Mouse (Mus musculus): ENCODE measurements at regions not wholly inside any gene's neighbourhood (a gene's known extent, or its start where the extent isn't known, plus 50 kb on each side); places are given as distances from the start of the nearest gene placed in this dataset.
A peak's percentile ranks its signal among the peaks of the same experiment; 100 is the strongest.
"Not testable (repeated sequence)": the region's sequence is repeated elsewhere in the genome, so short reads cannot be mapped to it uniquely, and the experiment has no call there.

DNA sequence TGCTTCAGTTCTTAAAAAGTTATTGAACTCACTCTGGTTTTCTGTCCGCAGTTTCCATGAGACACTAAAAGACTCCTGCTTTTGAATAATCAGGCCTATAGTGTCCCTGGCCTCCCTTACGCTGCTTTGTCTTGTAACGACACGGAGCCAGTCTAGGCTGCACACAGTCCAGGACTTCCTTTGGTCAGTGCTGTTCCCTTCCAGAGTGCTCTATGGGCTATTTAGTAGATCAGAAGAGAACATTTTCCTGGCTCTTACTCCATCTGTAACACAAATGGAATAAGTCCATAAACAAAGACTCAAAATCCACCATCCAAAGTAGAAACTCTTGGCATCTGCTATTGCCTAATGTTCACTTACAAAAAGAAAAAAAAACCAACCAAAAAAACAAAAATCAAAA, 213.0 kb upstream of the Klf6 start:
- no peak for ATAC-seq (replicated peaks; ENCODE audit: insufficient number of reproducible peaks, low FRiP score, low TSS enrichment, poor library complexity, severe bottlenecking)

DNA sequence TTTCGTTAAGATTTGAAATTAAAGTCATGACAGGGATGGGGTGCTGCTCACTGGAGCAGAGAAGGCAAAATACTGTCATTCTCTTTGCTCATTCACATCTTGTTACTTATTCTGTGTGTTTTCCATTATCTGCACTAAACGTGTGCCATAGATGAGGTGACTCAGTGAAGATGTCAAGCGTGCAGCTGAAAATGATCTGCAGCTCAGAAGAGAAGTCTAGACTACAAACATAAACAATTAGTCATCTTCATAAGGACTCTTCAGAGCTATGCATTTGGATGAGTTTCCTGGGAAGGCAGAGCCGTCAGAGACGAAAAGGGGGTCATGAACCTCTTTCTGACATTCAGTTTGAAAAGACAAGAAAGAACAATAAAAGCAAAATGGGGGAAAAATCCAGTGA, 203.7 kb upstream of the Klf6 start:
- ATAC-seq (replicated peaks; ENCODE audit: insufficient number of reproducible peaks, low FRiP score, low TSS enrichment, poor library complexity, severe bottlenecking) = no peak

DNA sequence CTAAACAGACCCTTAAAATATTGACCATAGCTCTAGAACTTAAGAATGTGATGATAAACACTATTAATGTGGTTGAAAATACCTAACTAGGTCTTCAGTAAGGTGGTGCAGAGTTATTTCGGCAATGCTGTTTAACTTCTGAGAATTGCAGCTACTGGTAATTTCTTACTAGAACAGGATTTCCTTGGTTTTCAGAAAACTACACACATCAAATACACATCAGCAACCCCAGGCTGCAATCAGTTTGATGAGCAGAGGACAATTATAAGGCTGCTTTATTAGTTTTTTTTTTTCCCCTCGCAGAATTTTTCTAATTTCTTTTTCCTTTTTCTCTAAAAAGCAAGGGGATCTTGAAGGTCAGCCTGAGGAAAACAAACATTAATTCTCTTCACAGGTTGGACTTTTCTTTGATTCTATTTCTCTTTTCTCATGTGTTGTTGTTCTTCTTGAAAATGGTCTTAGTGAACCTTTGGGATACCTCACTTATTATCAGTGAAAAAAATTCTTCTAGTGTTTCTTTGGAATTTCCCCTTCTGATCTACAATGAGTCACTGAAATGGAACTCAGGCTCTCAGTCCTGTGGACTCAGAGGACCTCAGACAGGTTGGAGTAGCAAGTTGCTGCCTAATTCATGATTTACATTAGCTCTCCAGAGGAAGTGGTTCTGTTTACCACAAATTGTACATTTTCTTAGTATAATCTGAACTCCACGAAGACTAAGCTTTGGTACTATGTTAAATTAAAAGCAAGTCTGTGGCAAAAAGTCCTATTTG, 194.9 kb upstream of the Klf6 start:
- ATAC-seq (replicated peaks; ENCODE audit: insufficient number of reproducible peaks, low FRiP score, low TSS enrichment, poor library complexity, severe bottlenecking) = no peak

DNA sequence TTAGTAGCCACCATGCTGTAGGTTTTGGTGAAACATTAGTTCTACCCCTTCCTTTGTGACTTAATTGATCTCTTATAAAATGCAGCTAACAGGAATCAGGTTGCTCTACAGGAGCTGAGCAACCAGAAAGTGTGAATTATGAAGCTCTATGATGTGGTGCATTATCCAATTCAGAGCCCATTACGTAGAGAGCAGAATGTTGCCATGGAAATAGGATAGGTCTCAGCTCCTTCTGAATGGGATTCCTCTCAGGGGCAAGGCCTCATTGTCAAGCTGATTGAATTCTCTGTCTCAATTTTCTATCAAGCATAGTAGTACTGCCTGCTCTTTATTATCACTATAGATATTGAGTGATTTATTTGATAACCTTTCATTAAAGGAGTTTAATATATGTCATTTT, 185.6 kb upstream of the Klf6 start:
- ATAC-seq (replicated peaks; ENCODE audit: insufficient number of reproducible peaks, low FRiP score, low TSS enrichment, poor library complexity, severe bottlenecking) = no peak

DNA sequence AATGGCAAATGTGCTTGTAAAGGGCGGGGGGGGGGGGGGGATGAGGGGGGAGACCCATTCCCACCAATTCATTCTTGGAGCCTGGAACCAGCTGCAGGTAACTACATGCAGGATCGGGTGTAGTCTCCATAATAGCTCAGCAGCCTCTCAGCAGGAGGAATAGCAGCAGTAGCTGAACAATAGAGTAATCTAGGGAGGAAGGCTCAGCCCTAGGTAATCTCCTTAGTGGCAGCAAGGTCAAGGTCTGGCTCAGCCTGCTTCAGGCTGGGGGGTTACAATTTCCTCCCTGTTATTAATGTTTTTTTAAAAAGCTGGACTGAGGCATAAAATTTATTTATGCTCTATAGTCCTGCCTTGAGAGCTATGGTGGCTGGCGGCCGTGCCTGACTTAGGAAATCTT, 171.2 kb upstream of the Klf6 start:
- no peak for ATAC-seq (replicated peaks; ENCODE audit: insufficient number of reproducible peaks, low FRiP score, low TSS enrichment, poor library complexity, severe bottlenecking)

DNA sequence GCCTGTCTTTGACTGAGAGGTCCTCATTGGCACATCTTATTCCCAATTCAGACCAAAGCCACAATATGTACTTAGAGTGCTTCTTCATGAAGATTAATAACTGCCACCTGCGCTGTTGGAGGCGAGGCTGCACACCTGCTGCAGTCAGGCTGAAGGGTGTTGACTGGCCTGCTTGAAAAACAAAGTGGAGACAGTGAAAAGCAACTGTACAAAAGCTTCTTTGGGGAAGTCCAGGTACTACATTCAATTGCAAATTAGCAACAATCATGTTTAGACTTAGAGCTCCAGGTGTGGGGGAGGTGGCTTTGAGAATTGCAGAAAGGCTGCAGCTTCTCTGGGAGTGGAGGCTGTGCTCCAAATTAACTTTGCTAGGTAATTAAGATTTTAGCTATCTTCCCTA, 170.6 kb upstream of the Klf6 start:
- ATAC-seq (replicated peaks; ENCODE audit: insufficient number of reproducible peaks, low FRiP score, low TSS enrichment, poor library complexity, severe bottlenecking) = not testable (repeated sequence)

DNA sequence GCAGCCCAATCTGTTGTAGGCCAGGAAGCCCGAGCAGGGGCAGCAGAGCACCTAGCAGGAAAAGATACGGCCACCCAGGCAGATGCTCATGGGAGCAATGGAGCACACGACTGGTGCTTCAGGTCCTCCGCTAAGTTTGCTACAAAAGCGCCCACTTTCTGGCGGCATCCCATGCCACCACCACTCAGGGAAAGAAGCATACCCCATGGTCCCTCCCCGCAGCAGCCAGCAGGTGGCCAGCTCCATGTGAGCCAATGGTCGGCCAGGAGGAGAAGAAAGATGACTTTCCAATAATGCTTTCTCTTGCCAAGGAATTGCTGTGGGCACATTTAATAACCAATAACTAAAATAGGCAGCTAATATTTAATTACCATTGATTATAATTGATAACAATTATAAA, 166.7 kb upstream of the Klf6 start:
- 0 out of 2 replicates have a peak, but pooled peaks have one; percentile 31 for ATAC-seq (replicated peaks; ENCODE audit: insufficient number of reproducible peaks, low FRiP score, low TSS enrichment, poor library complexity, severe bottlenecking)

DNA sequence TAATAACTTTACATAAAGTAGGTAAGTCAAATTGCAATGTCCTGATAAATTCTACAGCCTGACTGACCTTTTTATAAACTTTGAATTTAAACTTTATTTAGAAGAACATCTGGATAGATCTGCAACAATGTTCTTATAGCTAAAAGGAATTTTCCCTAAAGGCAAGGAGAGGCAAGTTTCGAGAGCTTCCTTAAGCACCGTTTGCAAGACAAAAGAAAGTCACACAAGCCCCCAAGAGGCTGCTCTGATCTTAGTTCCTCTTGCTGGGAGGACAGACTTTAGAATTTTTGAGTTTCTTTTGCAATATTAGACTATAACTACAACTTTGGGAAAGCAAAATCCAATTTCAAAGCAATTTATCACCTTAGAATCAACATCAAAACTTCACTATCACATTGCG, 165.7 kb upstream of the Klf6 start:
- ATAC-seq (replicated peaks; ENCODE audit: insufficient number of reproducible peaks, low FRiP score, low TSS enrichment, poor library complexity, severe bottlenecking) = not testable (repeated sequence)

DNA sequence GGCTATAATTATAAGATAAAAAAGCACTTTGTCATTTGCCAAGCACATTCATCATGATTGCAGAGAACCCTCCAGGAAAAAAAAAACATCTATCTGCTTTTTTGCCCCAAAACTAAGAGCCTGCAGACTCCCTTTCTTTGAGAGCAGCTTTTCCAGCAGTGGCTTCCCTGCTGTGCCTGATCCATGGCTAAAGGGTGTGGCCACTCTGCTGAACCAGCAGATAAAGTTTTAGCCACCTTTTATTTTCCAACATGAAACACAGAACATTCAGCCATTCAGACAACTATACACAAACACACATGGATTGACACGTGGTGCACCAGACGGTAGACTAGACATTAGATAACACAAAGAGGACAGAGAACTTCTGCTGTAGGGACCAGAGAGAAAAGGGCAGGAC, 164.9 kb upstream of the Klf6 start:
- no peak for ATAC-seq (replicated peaks; ENCODE audit: insufficient number of reproducible peaks, low FRiP score, low TSS enrichment, poor library complexity, severe bottlenecking)

DNA sequence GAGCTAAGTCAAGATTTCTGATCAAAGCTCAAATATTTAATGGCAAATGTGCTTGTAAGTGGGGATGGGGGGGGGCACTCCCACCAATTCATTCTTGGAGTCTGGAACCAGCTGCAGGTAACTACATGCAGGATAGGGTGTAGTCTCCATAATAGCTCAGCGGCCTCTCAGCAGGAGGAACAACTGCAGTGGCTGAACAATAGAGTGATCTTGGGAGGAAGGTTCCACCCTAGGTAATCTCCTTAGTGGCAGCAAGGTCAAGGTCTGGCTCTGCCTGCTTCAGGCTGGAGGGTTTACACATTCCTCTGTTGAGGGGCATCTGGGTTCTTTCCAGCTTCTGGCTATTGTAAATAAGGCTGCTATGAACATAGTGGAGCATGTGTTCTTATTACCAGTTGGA, 164.0 kb upstream of the Klf6 start:
- ATAC-seq (replicated peaks; ENCODE audit: insufficient number of reproducible peaks, low FRiP score, low TSS enrichment, poor library complexity, severe bottlenecking) = not testable (repeated sequence)

DNA sequence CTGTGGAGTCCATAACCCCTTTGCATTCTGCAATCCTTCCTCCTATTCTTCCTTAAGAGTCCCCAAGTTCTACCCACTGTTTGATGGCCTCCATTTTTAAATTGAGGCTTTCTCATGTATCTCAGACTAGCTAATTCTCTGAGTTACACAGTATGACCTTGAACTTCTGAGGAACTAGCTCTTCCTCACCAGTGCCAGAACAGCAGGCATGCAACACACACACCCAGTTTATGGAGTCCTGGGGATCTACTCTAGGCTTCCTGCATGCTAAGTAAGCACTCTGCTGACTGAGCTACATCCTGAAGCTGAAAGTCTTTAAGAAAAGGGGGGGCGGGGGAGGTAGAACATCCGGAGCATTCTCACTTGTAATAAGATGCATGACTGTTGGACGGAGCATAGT, 159.2 kb upstream of the Klf6 start:
- ATAC-seq (replicated peaks; ENCODE audit: insufficient number of reproducible peaks, low FRiP score, low TSS enrichment, poor library complexity, severe bottlenecking) = no peak

DNA sequence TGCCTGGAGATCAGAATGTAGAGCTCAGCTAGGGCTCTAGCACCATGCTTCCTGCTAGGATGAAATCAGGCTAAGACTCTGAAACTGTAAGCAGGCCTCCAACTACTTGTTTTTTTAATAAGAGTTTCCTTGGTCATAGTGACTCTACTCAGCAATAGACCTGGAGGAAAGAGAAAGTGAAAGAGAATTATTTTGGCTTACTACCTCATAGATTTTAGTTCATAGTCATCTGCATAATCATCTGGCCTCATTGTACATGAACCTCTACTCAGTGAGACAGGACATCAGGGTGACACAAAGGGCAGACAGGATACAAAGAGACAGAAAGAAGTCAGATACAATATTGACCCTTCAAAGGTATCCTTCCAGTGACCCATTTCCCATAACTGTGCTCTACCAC, 156.3 kb upstream of the Klf6 start:
- 0 out of 2 replicates have a peak, but pooled peaks have one; percentile 31 for ATAC-seq (replicated peaks; ENCODE audit: insufficient number of reproducible peaks, low FRiP score, low TSS enrichment, poor library complexity, severe bottlenecking)

DNA sequence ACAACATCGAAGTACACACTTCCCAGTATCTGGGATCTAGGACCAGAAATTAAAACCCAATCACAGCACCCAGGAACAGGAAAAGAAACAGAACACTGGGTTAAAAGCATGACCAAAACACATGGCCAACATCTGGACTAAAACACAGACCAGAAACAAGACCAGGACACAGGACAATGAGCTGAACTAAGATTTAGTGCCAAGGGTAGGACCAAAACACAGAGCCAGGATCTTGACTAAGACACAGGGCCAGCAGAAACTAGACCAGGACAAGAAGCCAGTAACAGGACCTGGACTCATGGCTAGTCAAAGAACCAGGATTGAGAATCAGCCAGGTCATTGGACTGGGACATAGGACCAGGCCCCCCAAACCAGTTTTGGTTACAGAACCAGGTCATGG, 149.6 kb upstream of the Klf6 start:
- no peak for ATAC-seq (replicated peaks; ENCODE audit: insufficient number of reproducible peaks, low FRiP score, low TSS enrichment, poor library complexity, severe bottlenecking)

DNA sequence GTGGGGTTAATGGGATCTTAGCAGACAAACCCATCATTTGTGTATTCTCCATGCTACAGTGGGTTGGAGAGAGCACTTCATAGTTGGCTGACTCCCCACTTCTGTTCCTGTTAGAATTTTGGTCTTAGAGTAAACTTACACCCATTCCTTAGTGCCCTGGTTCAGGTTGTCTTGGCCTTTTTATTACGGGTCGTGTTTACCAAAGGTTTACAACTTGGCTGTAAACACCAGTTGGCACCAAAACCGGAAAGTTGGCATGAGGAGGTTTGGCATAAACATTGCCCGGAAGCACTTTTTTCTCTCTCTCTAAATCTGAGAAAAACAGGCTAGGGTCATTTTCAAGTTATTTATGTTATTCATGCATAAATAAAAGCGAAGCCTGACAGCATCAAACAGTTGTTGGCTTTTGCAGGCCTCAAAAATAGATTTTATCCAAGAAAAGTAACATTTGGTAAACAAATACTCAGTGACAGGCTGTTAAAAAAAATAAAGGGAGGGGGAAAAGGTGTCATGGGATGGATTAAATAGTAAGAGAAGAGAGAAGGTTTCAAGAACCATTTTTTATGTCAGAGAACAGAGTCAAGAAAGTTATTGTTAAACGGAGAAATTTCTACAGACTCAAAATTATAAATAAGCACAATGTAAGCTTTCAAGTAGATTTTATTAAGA, 148.0 kb upstream of the Klf6 start:
- no peak for ATAC-seq (replicated peaks; ENCODE audit: insufficient number of reproducible peaks, low FRiP score, low TSS enrichment, poor library complexity, severe bottlenecking)

DNA sequence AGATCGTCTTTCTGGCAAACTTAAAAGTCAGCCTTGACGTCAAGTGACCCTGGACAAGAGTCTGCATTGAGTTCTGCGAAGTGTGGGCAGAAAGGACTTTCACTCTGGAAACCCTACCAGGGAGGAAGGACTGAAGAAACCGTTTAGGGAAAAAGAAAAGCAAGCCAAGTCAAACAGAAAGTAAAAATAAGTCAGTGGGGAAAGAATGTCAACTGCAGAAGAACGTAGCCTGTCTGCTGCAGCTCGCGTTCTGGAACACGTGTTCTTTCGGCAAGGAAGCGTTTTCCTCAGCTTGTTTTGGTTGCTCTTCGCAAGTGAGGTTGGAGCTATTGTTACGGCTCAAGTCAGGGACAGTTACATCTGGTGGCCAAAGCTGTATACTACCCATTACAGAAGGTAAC, 147.1 kb upstream of the Klf6 start:
- ATAC-seq (replicated peaks; ENCODE audit: insufficient number of reproducible peaks, low FRiP score, low TSS enrichment, poor library complexity, severe bottlenecking) = peak; percentile 54

DNA sequence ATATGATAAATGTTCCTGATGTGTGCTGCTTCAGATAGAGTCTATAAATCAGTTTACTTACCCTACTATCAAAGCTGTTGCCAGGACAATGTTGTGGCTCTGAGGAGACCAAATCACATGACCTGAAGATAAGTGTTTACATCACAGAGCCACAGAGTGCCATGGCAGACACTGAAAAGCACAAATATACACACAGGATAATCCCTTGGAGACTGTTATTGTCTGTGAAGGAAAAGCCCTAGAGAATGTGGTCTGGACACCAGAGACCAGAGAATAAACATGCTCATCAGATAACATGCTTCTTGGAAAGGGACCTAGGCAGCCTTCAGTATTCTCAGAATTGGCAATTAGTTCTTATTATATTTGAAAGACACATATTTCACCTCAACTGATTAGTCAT, 146.5 kb upstream of the Klf6 start:
- no peak for ATAC-seq (replicated peaks; ENCODE audit: insufficient number of reproducible peaks, low FRiP score, low TSS enrichment, poor library complexity, severe bottlenecking)

DNA sequence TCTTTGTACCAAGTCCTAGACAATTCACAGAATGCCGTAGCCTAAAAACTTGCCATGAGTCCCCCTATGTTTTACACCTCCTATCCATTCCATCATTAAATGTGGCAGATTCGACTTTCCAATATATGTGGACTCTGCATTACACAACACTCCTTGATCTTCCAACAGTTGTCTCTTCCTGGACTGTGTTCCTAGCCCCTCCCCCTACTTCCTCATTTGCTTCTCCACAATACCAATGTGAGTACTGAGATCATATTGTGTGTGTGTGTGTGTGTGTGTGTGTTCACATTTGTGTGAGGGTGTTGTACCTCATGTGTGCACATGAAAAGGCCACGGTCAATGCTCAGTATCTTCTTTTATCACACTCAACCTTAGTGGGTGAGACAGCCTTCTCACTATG, 144.5 kb upstream of the Klf6 start:
- 0 out of 2 replicates have a peak, but pooled peaks have one; percentile 59 for ATAC-seq (replicated peaks; ENCODE audit: insufficient number of reproducible peaks, low FRiP score, low TSS enrichment, poor library complexity, severe bottlenecking)

DNA sequence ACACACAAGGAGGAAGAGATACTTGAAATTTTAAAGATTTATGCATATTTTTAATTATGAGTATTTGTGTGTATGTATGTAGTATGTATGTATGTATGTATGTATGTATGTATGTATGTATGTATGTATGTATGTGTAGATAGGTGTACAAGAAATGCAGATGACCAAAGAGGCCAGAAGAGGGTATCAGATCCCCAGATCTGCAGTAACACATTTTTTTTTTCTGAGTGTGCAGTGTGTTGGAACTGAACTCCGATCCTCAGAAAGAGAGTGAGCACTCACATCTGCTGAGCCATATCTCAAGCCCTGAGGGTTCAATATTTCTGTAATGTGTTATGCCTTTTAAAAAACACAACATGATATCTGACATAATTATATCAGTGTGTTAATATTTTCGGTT, 138.0 kb upstream of the Klf6 start:
- no peak for ATAC-seq (replicated peaks; ENCODE audit: insufficient number of reproducible peaks, low FRiP score, low TSS enrichment, poor library complexity, severe bottlenecking)

DNA sequence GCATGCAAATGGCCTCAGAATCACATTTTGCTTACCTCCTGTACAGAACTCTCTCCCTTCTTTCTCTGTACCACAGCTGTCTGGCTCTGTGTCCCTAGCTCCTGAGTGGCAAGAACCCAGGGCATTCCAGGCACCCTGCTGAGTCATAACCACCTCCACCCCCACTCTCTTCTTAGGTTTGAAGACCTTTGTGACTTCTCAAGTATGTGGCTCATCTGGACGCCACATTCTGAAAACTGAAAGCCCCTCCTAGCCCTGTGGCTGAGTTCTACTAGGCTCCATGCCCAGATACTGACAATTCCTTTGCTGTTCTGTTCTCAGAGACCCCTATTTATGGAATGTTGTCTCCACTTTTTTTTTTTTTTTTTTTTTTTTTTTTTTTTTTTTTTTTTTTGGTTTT, 136.9 kb upstream of the Klf6 start:
- no peak for ATAC-seq (replicated peaks; ENCODE audit: insufficient number of reproducible peaks, low FRiP score, low TSS enrichment, poor library complexity, severe bottlenecking)

DNA sequence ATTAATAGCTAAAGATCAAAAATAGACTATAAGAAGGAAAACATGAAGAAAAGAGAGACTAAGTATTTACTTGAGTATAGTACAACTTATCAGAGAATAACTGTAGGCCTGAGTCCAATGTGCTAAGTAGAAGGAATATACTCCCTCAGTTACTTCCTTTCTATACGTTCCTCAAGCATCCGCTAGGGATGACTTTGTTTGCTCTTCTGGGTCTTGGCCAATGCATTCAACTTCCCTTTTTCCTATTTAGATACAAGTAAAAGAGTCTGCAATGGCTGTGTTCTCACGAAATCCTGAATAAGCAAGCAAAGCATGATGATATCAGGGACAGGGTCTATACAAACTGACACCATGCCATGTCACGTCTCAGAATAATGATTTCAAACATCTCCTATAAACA, 135.3 kb upstream of the Klf6 start:
- ATAC-seq (replicated peaks; ENCODE audit: insufficient number of reproducible peaks, low FRiP score, low TSS enrichment, poor library complexity, severe bottlenecking) = peak; percentile 87

Data from monocyte, adult 5-6 weeks (primary cell).